Mouse (Mus musculus) ES-E14 (cell line): ENCODE measurements at regions not wholly inside any gene's neighbourhood (a gene's known extent, or its start where the extent isn't known, plus 50 kb on each side); places are given as distances from the start of the nearest gene placed in this dataset.

Source experiments
- ZC3H11A ChIP-seq: IDR thresholded peaks from 2 replicates; pipeline ENCODE4 v1.6.1; 2012; ENCODE audit warnings: low read depth, mild to moderate bottlenecking, inconsistent platforms, low read length, borderline replicate concordance
- ZNF384 ChIP-seq: IDR thresholded peaks from 2 replicates; pipeline ENCODE4 v1.6.1; 2012; ENCODE audit warnings: low read depth, low read length, inconsistent platforms

GRCm38 (mm10) chr7:65802806-65803205, 58.7 kb upstream of the Pcsk6 start:
- no peak for TF ChIP-seq ZC3H11A
- TF ChIP-seq ZNF384, result no peak
